ENCODE assay signal across 9 mouse cellular contexts in the genomic region with DNA sequence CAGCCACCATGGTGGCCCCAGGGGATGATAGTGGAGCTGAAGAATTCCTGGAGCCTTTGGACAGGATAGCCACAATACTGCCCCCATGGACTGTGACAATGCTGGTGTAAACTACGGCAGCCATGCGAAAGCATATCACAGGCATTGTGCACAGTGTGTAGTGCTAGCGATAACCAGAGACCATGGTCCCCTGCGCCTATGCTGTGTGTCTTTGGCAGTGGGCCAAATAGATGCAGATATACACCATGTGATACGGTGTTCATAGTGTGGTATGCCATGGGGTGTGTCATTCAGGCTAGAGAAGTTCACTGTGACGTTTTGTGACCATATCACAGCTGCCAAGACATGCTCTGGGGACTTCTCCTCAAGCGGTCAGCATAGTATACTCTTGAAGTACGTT.
A peak's percentile ranks its signal among the peaks of the same experiment; 100 is the strongest.
DNase-seq lines count a peak whose midpoint lies in the region; ATAC-seq and TF ChIP-seq lines count a peak whose summit lies in the region.
"Had no signal": no experiment of that assay in that cellular context is flagged by ENCODE, and none has a peak within 500 bp of the region (broad histone marks: within the 10 kb centered on the region; RNA-seq: fewer than 3 reads in every experiment).

No protein-coding gene starts in this region.

- no peak overlapping the region for H3K4me2 ChIP-seq in embryonic facial prominence, embryonic 12.5 days (replicated peaks)
- no peak overlapping the region for H3K4me2 ChIP-seq in midbrain, embryonic 15.5 days

- no peak overlapping the region for H3K9ac ChIP-seq in embryonic facial prominence, embryonic 12.5 days
- H3K9ac ChIP-seq in midbrain, embryonic 15.5 days = no peak overlapping the region

- peak overlapping the region; percentile 83 for H3K27ac ChIP-seq in layer of hippocampus, adult 2 months
- peak overlapping the region; percentile 80 for H3K27ac ChIP-seq in embryonic facial prominence, embryonic 12.5 days
- H3K27ac ChIP-seq in midbrain, embryonic 15.5 days = peak overlapping the region; percentile 48; the same call in 1 of the 2 replicates

- H3K4me3 ChIP-seq in layer of hippocampus, adult 2 months = no peak overlapping the region
- H3K4me3 ChIP-seq in embryonic facial prominence, embryonic 12.5 days = no peak overlapping the region
- no peak overlapping the region for H3K4me3 ChIP-seq in midbrain, embryonic 15.5 days

- H3K4me1 ChIP-seq in embryonic facial prominence, embryonic 12.5 days = peaks cover 36% of the 10 kb centered on the region
- peaks cover 19% of the 10 kb centered on the region for H3K4me1 ChIP-seq in midbrain, embryonic 15.5 days

- peak; percentile 73 for ATAC-seq in embryonic facial prominence, embryonic 12.5 days (ENCODE audit: insufficient number of reproducible peaks, insufficient read depth, low FRiP score, low TSS enrichment)
- ATAC-seq in midbrain, embryonic 15.5 days (replicated peaks) = peak; percentile 57; the same call in 1 of the 2 replicates

- no peaks in the 10 kb centered on the region for H3K27me3 ChIP-seq in embryonic facial prominence, embryonic 12.5 days
- H3K27me3 ChIP-seq in midbrain, embryonic 15.5 days (replicated peaks) = no peaks in the 10 kb centered on the region

- no peak for TF ChIP-seq CTCF in layer of hippocampus, adult 2 months (conservative IDR thresholded peaks at IDR 0.05)

- 0 out of 2 replicates have a peak, but pooled peaks cover 6% of the 10 kb centered on the region for H3K36me3 ChIP-seq in embryonic facial prominence, embryonic 12.5 days
- H3K36me3 ChIP-seq in midbrain, embryonic 15.5 days (replicated peaks) = no peaks in the 10 kb centered on the region
- H3K36me3 ChIP-seq: G1E had no signal

- DNase-seq in layer of hippocampus, adult 2 months (ENCODE audit: low spot score in 2 of 2) = no peak
- DNase-seq in layer of hippocampus, adult 11-12 months (ENCODE audit: low spot score) = no peak
- DNase-seq in heart, postnatal 4 days = peak; percentile 30
- DNase-seq in spleen, postnatal 10 days (ENCODE audit: low spot score in 2 of 2) = no peak
- DNase-seq in layer of hippocampus, adult 18-20 months (ENCODE audit: low spot score in 2 of 2) = no peak
- DNase-seq in lung, postnatal 10 days = no peak

- no peaks in the 10 kb centered on the region for H3K9me3 ChIP-seq in embryonic facial prominence, embryonic 12.5 days
- H3K9me3 ChIP-seq in midbrain, embryonic 15.5 days = no peaks in the 10 kb centered on the region

- 54% methylated on average over 8 of the region's 8 CpGs for WGBS in embryonic facial prominence, embryonic 12.5 days
- 57% methylated on average over 8 of the region's 8 CpGs for WGBS in midbrain, embryonic 15.5 days
